Mouse (Mus musculus): Measurements from ENCODE around the gene Rnf130.

Rnf130 gene

GRCm38 (mm10) chr11:50024833-50025720, at the start of gene Rnf130:
Gene Rnf130, plus strand, starts transcription at chr11:50025346.
- DNase-seq (ENCODE audit: low spot score), result peak; percentile 94

GRCm38 (mm10) chr11:49977963-49978568, 47.1 kb upstream of the Rnf130 start:
- DNase-seq (ENCODE audit: low spot score), result no peak

GRCm38 (mm10) chr11:49978935-49979334, 46.2 kb upstream of the Rnf130 start:
- DNase-seq (ENCODE audit: low spot score), result no peak

- no peak for DNase-seq (ENCODE audit: low spot score)
These were observed 44.4 kb upstream of the Rnf130 start for GRCm38 (mm10) chr11:49980681-49981235.

GRCm38 (mm10) chr11:49981321-49981963, 43.7 kb upstream of the Rnf130 start:
- DNase-seq (ENCODE audit: low spot score), result no peak

- DNase-seq (ENCODE audit: low spot score), result no peak
These were observed 43.1 kb upstream of the Rnf130 start for GRCm38 (mm10) chr11:49982094-49982493.

- no peak for DNase-seq (ENCODE audit: low spot score)
These were observed 42.3 kb upstream of the Rnf130 start for GRCm38 (mm10) chr11:49982881-49983280.

GRCm38 (mm10) chr11:49983875-49984552, 41.1 kb upstream of the Rnf130 start:
- no peak for DNase-seq (ENCODE audit: low spot score)

GRCm38 (mm10) chr11:49985009-49985408, 40.1 kb upstream of the Rnf130 start:
- DNase-seq (ENCODE audit: low spot score), result no peak

GRCm38 (mm10) chr11:49986277-49987036, 38.7 kb upstream of the Rnf130 start:
- DNase-seq (ENCODE audit: low spot score), result peak; percentile 78

GRCm38 (mm10) chr11:49994536-49994935, 30.6 kb upstream of the Rnf130 start:
- no peak for DNase-seq (ENCODE audit: low spot score)

- no peak for DNase-seq (ENCODE audit: low spot score)
These were observed 28.7 kb upstream of the Rnf130 start for GRCm38 (mm10) chr11:49996398-49996797.

GRCm38 (mm10) chr11:49997321-49997720, 27.8 kb upstream of the Rnf130 start:
- DNase-seq (ENCODE audit: low spot score), result no peak

GRCm38 (mm10) chr11:50002853-50003252, 22.3 kb upstream of the Rnf130 start:
- DNase-seq (ENCODE audit: low spot score), result no peak

GRCm38 (mm10) chr11:50007776-50008175, 17.4 kb upstream of the Rnf130 start:
- DNase-seq (ENCODE audit: low spot score), result no peak

- DNase-seq (ENCODE audit: low spot score), result no peak
These were observed 16.9 kb upstream of the Rnf130 start for GRCm38 (mm10) chr11:50008231-50008630.

- peak; percentile 30 for DNase-seq (ENCODE audit: low spot score)
These were observed 12.1 kb upstream of the Rnf130 start for GRCm38 (mm10) chr11:50013016-50013415.

- no peak for DNase-seq (ENCODE audit: low spot score)
These were observed 8.6 kb upstream of the Rnf130 start for GRCm38 (mm10) chr11:50016503-50016902.

GRCm38 (mm10) chr11:50017511-50017910, 7.6 kb upstream of the Rnf130 start:
- DNase-seq (ENCODE audit: low spot score), result no peak

- no peak for DNase-seq (ENCODE audit: low spot score)
These were observed 6.3 kb upstream of the Rnf130 start for GRCm38 (mm10) chr11:50018848-50019247.

GRCm38 (mm10) chr11:50022085-50022484, 3.1 kb upstream of the Rnf130 start:
- DNase-seq (ENCODE audit: low spot score), result no peak

All from retina, embryonic 14.5 days (tissue).